Mouse (Mus musculus) embryonic fibroblast, embryonic 13.5 days (primary cell): ENCODE measurements around the gene Usp24.

Source experiments
- CTCF ChIP-seq: IDR thresholded peaks from 2 replicates; pipeline ENCODE4 v1.5.1; 2011; ENCODE audit warnings: mild to moderate bottlenecking, control low read depth, low read length, moderate library complexity, borderline replicate concordance; ENCODE audit not compliant: insufficient read depth
- POLR2A ChIP-seq: IDR thresholded peaks from 2 replicates; pipeline ENCODE4 v1.6.1; 2011; ENCODE audit warnings: low read depth, mild to moderate bottlenecking, control low read depth, low read length, moderate library complexity

DNA sequence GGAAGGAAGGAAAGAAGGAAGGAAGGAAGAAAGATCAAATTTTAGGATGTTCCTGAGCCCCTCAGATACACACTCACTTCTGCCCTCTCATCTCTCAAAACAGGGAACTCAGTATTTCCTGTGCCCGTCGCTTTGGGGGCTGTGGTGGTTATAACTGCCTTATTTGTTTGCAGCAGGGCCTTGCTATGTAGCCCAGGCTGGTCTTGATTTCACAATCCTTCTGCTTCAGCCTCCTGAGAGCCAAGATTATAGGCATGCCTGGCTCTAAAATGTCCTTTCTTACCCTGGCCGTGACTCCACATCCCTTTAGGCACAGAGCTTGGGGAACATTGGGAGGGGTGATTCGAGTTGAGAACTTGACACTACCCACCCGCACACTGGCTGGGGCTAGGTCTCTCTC lies 146.5 kb downstream of the Usp24 start:
- no peak for TF ChIP-seq CTCF
- TF ChIP-seq POLR2A: no peak
